Mouse (Mus musculus): ENCODE results near the gene Zdbf2.
A peak's percentile ranks its signal among the peaks of the same experiment; 100 is the strongest.

Gene Zdbf2

GRCm38 (mm10) chr1:63272741-63273338 is at the start of gene Zdbf2:
Zdbf2 (plus strand) TSS chr1:63273265.
- peak; percentile 69 for DNase-seq (ENCODE audit: low read depth, low spot score)

- DNase-seq (ENCODE audit: low read depth, low spot score), result no peak
Observed at GRCm38 (mm10) chr1:63225009-63225408, 48.1 kb upstream of the Zdbf2 start.

- DNase-seq (ENCODE audit: low read depth, low spot score), result peak; percentile 75
Observed at GRCm38 (mm10) chr1:63225890-63226289, 47.2 kb upstream of the Zdbf2 start.

GRCm38 (mm10) chr1:63227241-63227640 is 45.8 kb upstream of the Zdbf2 start:
- no peak for DNase-seq (ENCODE audit: low read depth, low spot score)

- DNase-seq (ENCODE audit: low read depth, low spot score), result peak; percentile 41
Observed at GRCm38 (mm10) chr1:63237371-63237770, 35.7 kb upstream of the Zdbf2 start.

- DNase-seq (ENCODE audit: low read depth, low spot score), result peak; percentile 69
Observed at GRCm38 (mm10) chr1:63239305-63239704, 33.8 kb upstream of the Zdbf2 start.

- DNase-seq (ENCODE audit: low read depth, low spot score), result no peak
Observed at GRCm38 (mm10) chr1:63239751-63240150, 33.3 kb upstream of the Zdbf2 start.

- DNase-seq (ENCODE audit: low read depth, low spot score), result no peak
Observed at GRCm38 (mm10) chr1:63243854-63244253, 29.2 kb upstream of the Zdbf2 start.

- DNase-seq (ENCODE audit: low read depth, low spot score), result peak; percentile 96
Observed at GRCm38 (mm10) chr1:63246862-63247521, 26.1 kb upstream of the Zdbf2 start.

GRCm38 (mm10) chr1:63247831-63248359 is 25.2 kb upstream of the Zdbf2 start:
- DNase-seq (ENCODE audit: low read depth, low spot score), result peak; percentile 76

- DNase-seq (ENCODE audit: low read depth, low spot score), result no peak
Observed at GRCm38 (mm10) chr1:63248360-63248851, 24.7 kb upstream of the Zdbf2 start.

GRCm38 (mm10) chr1:63249261-63249660 is 23.8 kb upstream of the Zdbf2 start:
- no peak for DNase-seq (ENCODE audit: low read depth, low spot score)

GRCm38 (mm10) chr1:63252351-63253209 is 20.5 kb upstream of the Zdbf2 start:
- DNase-seq (ENCODE audit: low read depth, low spot score), result no peak

GRCm38 (mm10) chr1:63253291-63253690 is 19.8 kb upstream of the Zdbf2 start:
- DNase-seq (ENCODE audit: low read depth, low spot score), result no peak

GRCm38 (mm10) chr1:63255101-63255500 is 18.0 kb upstream of the Zdbf2 start:
- no peak for DNase-seq (ENCODE audit: low read depth, low spot score)

- DNase-seq (ENCODE audit: low read depth, low spot score), result no peak
Observed at GRCm38 (mm10) chr1:63256083-63256482, 17.0 kb upstream of the Zdbf2 start.

- no peak for DNase-seq (ENCODE audit: low read depth, low spot score)
Observed at GRCm38 (mm10) chr1:63258501-63258900, 14.6 kb upstream of the Zdbf2 start.

- no peak for DNase-seq (ENCODE audit: low read depth, low spot score)
Observed at GRCm38 (mm10) chr1:63259271-63259830, 13.7 kb upstream of the Zdbf2 start.

GRCm38 (mm10) chr1:63259916-63260741 is 12.9 kb upstream of the Zdbf2 start:
- no peak for DNase-seq (ENCODE audit: low read depth, low spot score)

- DNase-seq (ENCODE audit: low read depth, low spot score), result no peak
Observed at GRCm38 (mm10) chr1:63260742-63261033, 12.4 kb upstream of the Zdbf2 start.

- no peak for DNase-seq (ENCODE audit: low read depth, low spot score)
Observed at GRCm38 (mm10) chr1:63261041-63261590, 11.9 kb upstream of the Zdbf2 start.

All from R1 (cell line).